Mouse (Mus musculus) ES-E14 (cell line): Measurements from ENCODE around the gene Spg21.

ENCODE experiments used
- CHD2 ChIP-seq: IDR thresholded peaks from 2 replicates; pipeline ENCODE4 v1.6.1; 2014; ENCODE audit warnings: mild to moderate bottlenecking, low read depth, low read length, inconsistent platforms
- HCFC1 ChIP-seq: IDR thresholded peaks from 2 replicates; pipeline ENCODE4 v1.6.1; 2012; ENCODE audit warnings: low read length, inconsistent platforms, borderline replicate concordance; ENCODE audit not compliant: insufficient read depth
- MAFK ChIP-seq: IDR thresholded peaks from 2 replicates; pipeline ENCODE4 v1.6.1; 2014; ENCODE audit warnings: mild to moderate bottlenecking, low read depth, low read length, inconsistent platforms; ENCODE audit not compliant: insufficient read depth
- ZC3H11A ChIP-seq: IDR thresholded peaks from 2 replicates; pipeline ENCODE4 v1.6.1; 2012; ENCODE audit warnings: low read depth, mild to moderate bottlenecking, inconsistent platforms, low read length, borderline replicate concordance
- ZNF384 ChIP-seq: IDR thresholded peaks from 2 replicates; pipeline ENCODE4 v1.6.1; 2012; ENCODE audit warnings: low read depth, low read length, inconsistent platforms

- no peak for TF ChIP-seq MAFK
- TF ChIP-seq HCFC1, result no peak
- TF ChIP-seq ZC3H11A, result no peak
- TF ChIP-seq ZNF384, result no peak
- no peak for TF ChIP-seq CHD2
These were observed 549 bp upstream of the Spg21 start for GRCm38 (mm10) chr9:65460198-65460597.
